ENCODE assay signal across 19 mouse cellular contexts in the genomic region with DNA sequence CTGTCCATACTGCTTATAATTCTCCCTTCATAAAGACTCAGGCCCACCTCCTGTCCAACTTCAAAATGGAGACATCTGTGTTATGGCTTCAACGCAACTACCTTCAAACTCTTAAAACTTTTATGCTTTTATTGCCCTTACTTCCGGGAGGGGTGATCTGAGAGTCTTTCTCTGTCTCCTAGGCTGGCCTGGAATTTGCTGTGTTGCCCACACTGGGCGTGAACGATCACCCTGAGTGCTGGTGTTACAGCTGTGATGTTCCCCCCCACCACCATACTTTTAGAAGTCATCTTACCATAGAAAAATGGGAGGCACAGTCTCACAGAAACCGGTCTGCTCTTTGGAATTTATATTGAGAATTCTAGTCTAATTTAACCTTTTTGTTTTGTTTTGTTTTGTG.
"Had no signal": no experiment of that assay in that cellular context is flagged by ENCODE, and none has a peak within 500 bp of the region (broad histone marks: within the 10 kb centered on the region; RNA-seq: fewer than 3 reads in every experiment).

No protein-coding gene starts in this region.

- DNase-seq: liver, postnatal 0 days; lung, adult 2 months; lung, postnatal 14 days; lung, postnatal 36 days; midbrain, embryonic 14.5 days; retina, postnatal 1 day; right cerebral cortex, adult 18-20 months; right cerebral cortex, postnatal 25 days; right cerebral cortex, postnatal 4 days; spleen, adult 18-20 months; thymus, adult 18-20 months; thymus, postnatal 25 days; thymus, postnatal 4 days had no signal

- H3K4me3 ChIP-seq: lung, embryonic 15.5 days; midbrain, embryonic 10.5 days; midbrain, embryonic 12.5 days; myocyte; neural tube, embryonic 13.5 days; neural tube, embryonic 15.5 days had no signal

- H3K27ac ChIP-seq: lung, embryonic 15.5 days; midbrain, embryonic 10.5 days; midbrain, embryonic 12.5 days; neural tube, embryonic 13.5 days; neural tube, embryonic 15.5 days had no signal

- H3K4me1 ChIP-seq: lung, embryonic 15.5 days; midbrain, embryonic 12.5 days; neural tube, embryonic 13.5 days; neural tube, embryonic 15.5 days had no signal

- H3K27me3 ChIP-seq: lung, embryonic 15.5 days; midbrain, embryonic 12.5 days; neural tube, embryonic 13.5 days; neural tube, embryonic 15.5 days had no signal
